Mouse (Mus musculus): ENCODE measurements at regions not wholly inside any gene's neighbourhood (a gene's known extent, or its start where the extent isn't known, plus 50 kb on each side); places are given as distances from the start of the nearest gene placed in this dataset.
"Not testable (repeated sequence)": the region's sequence is repeated elsewhere in the genome, so short reads cannot be mapped to it uniquely, and the experiment has no call there.

DNA sequence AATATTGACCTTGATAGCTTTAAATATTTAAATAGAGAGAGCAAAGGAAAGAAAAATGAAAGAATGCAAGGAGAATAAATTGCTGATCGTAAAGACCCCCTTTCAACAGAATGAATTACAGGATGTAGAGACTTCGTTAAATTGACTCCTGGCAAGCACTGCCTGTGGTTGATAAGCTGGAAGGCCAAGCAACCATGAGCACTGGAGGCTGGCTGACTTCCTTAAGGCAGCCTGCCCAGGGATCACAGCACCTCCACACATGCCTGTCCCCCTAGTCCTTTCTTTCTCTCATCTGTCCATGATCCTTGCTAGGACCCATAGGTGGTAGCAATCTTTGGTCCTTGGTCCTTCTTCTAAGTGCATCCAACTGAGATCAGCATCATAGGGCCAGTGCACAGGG is 152.0 kb upstream of the Arglu1 start:
- no peak for DNase-seq (ENCODE audit: low read depth, low spot score)

DNA sequence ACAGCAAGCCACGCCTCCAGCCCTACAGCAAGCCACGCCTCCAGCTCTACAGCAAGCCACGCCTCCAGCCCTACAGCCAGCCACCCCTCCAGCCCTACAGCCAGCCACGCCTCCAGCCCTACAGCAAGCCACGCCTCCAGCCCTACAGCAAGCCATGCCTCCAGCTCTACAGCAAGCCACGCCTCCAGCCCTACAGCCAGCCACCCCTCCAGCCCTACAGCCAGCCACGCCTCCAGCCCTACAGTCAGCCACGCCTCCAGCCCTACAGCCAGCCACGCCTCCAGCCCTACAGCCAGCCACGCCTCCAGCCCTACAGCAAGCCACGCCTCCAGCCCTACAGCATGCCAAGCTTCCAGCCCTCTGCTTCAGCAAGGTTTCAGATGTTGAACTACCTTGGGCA is 145.8 kb upstream of the Arglu1 start:
- not testable (repeated sequence) for DNase-seq (ENCODE audit: low read depth, low spot score)

- DNase-seq (ENCODE audit: low read depth, low spot score), result no peak
Measured at GRCm38 (mm10) chr8:8831306-8831705, 141.0 kb upstream of the Arglu1 start.

DNA sequence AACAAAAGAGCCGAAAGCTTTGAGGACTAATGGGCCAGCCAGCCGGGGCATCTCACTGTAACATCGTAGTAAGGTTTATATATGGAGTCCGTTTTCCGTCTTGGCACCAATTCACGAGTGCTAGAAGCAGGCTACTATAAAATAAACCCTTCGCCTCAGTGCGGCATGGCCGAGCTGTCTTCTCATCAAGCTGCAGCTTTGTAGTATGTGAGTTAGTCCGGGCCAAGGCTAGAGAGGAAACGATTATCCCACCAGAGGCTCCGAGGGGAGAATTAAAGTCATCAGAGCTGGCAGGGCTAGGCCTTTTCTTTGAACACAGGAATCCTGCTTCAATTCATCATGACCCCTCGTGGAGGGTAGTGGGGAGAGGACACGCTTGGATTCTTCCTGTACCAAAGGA is 138.9 kb upstream of the Arglu1 start:
- no peak for DNase-seq (ENCODE audit: low read depth, low spot score)

DNA sequence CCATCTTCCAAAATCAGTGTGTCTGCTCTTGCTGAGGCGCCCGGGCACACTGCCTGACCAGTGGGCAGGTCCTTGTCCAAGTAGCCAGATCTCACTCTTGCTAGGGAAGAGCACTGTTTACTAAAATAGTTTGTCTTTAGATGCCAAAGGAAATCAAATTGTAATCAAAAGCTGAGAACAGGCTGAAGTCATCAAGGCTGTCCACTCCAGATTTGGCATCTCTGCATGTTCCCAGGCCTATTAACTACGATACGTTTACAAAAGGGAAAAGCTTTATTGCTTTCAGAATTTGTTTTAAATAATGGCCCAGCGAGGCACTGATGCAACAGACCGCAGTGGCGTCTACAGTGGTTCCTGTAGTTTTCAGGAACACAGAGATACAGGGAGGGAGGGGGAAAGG is 137.2 kb upstream of the Arglu1 start:
- no peak for DNase-seq (ENCODE audit: low read depth, low spot score)

DNA sequence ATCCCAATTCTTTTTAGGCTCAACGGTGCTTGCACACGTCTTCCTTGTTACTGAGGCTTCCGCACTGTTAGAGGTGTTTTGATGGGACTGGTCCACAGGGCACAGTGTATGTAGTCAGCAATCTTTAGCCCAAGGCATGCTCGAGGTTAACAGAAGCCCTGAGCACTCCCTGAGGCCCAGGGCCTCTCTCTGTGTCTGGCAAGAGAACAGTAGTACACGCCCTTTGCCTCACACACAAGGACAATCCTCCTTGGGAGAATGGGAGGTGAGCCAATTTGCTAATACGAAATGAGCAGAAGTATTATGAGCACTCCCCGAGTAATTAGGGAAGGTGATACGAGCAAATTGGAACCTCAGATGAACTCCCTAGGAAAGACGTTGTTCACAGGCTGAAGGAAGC is 136.5 kb upstream of the Arglu1 start:
- DNase-seq (ENCODE audit: low read depth, low spot score), result no peak

DNA sequence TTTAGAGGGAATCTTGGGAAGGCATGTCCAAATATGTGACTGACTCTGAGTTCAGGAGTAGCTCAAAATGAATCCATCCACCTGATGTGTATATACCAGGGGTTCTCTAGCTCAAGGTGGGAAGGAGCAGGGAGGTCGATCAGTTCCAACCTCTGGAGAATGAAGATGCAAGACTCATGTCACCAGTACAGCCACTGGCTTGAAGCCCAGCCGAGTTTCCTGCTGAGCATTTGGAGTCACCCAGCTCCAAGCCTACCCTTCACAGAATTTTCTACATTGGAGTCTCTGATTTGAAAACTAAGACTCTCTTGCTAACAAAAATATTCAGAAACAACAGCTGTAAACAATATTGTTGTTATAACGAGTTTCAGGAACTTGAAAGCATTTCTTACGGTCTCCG is 134.6 kb upstream of the Arglu1 start:
- DNase-seq (ENCODE audit: low read depth, low spot score), result no peak

DNA sequence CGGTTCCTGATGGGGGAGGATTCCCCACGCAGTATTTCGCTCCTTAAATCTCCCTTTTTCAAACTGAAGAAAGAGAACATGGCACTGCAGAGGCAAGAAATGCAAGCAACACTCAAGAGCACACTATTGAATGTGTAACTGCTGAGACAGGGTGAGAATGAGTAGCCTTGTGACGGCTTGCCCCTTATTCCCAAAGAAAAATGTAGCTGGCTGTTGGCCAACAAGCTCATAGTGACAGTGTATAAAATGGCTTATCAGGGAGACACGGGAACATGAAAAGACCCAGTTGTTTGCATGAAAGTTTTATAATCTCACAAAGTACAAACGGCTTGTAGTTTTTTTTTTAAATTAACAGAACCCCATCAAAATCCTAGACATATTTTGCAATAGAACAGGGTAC is 130.8 kb upstream of the Arglu1 start:
- DNase-seq (ENCODE audit: low read depth, low spot score), result no peak

- DNase-seq (ENCODE audit: low read depth, low spot score), result no peak
Measured at GRCm38 (mm10) chr8:8820614-8821013, 130.3 kb upstream of the Arglu1 start.

DNA sequence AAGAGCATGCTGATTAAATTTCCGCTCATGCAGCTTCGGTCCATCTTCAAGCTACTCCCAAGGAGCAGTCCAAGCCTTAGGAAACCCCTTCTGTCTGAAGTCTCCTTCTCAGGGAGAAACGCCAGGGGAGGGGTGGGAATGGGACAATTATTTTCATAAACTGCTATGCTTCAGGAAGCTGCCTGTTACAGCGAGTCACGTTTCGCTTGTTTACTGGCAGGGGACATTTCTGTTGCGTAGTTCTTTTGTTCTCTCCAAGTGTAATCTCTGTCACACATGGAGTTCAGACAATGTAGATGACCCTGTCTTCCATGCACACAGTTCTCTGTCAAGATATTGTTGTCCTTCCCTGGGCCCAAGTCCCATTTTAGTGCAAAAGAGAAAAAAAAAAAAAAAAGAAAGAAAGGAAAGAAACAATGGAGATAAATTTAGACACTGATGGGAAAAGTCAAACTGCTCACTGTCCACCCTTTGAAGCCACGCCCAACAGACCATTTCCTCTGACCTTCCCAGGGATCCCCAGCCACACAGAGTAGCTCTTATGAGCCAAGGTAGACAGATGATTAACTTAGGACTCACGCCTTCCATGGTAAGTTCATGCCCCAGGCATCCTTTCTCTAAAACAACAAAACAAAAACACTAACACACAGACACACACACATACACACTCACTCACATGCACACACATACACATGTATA is 129.1 kb upstream of the Arglu1 start:
- DNase-seq (ENCODE audit: low read depth, low spot score), result no peak

DNA sequence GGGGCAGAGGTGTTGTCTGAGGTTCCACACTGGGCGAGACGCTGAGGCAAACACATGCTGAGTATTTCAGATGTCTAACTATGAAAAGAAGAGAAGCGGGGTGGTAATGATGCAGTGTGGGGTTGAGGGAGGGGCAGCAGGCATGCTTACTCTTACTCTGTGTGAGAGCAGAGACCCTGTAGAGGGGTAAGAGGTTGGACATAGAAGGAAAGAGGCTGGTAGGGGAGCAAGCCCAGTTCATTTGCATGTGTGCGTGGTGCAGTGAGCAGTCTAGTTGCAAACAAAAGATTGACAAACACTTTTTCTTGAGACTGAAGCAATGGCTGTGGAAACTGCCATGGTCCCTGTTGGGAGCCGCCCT is 122.5 kb upstream of the Arglu1 start:
- no peak for DNase-seq (ENCODE audit: low read depth, low spot score)

- DNase-seq (ENCODE audit: low read depth, low spot score), result no peak
Measured at GRCm38 (mm10) chr8:8812051-8812806, 121.9 kb upstream of the Arglu1 start.

- no peak for DNase-seq (ENCODE audit: low read depth, low spot score)
Measured at GRCm38 (mm10) chr8:8810928-8811327, 120.6 kb upstream of the Arglu1 start.

DNA sequence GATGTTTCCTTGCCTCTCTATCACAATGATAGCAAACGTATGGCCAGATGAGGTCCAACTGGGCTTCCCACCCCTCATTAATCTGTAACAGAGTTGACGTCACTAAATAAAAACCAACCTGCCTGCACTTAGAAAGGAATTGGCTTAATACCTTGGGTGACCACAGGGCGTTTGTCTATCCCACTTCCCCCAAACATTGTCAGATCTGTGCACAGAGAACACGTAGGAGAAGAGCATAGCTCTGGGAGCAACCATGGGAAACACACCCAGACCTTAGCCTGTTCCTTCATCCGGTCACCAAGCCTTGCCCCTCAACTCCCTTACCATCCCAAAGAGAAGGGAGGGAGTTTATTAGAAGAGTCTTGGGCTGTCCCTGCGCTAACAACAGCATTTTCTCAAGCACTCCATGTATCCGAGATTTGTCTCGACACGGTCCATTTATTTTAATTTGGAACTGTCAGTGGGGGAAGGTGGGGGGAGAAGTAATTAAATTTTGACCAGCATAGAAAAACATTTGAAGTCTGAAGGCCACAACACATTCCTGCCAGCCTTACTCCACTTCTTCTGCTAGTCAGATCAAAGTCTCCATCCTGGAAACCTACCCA is 119.6 kb upstream of the Arglu1 start:
- DNase-seq (ENCODE audit: low read depth, low spot score), result no peak

- no peak for DNase-seq (ENCODE audit: low read depth, low spot score)
Measured at GRCm38 (mm10) chr8:8809349-8809748, 119.0 kb upstream of the Arglu1 start.

DNA sequence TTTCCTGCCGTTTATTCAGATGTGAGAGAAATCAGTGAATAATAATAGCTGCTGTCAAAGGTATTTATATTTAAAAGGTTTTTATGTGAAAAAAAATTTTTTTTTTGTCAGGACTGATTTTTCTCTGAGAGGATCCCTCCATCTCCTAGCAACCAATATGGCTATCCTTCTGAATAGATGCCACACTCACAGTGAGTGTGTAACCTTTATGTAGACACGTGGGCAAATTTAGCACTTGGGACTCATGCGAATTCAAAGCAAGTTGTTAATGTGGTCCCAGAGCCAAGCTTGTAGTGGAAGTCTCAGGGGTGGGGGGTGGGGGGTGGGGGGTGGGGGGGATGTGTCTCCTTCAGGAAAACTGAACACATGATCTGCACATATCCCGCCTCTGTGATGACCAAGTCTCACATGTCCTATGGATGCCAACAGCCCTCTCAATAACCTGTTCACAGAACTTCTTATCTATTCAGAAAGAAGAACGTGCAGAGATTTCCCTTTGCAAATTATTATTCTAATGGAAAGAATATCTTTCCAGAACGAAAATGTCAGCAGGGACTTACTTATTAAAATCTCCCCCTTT is 112.5 kb upstream of the Arglu1 start:
- DNase-seq (ENCODE audit: low read depth, low spot score), result peak; percentile 43

DNA sequence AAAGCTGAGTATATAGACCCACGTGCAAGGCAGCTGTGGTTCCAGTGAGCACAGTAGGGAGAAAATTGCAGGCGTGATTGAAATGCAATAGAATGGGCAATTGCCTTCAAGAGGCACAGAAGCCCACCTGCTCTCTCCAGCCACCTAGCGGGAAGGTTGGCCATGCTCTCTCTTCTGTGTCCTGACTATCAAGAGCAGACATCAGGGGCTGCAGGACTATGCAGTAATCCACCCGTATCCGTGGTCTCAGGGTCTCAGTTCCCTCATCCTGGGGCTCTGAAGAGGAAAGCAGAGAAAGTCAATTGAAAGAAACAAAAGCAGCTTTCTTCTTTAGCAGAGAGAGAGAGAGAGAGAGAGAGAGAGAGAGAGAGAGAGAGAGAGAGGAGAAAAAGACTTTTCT is 112.0 kb upstream of the Arglu1 start:
- DNase-seq (ENCODE audit: low read depth, low spot score), result no peak

GRCm38 (mm10) chr8:8801578-8801977 is 111.3 kb upstream of the Arglu1 start:
- no peak for DNase-seq (ENCODE audit: low read depth, low spot score)

DNA sequence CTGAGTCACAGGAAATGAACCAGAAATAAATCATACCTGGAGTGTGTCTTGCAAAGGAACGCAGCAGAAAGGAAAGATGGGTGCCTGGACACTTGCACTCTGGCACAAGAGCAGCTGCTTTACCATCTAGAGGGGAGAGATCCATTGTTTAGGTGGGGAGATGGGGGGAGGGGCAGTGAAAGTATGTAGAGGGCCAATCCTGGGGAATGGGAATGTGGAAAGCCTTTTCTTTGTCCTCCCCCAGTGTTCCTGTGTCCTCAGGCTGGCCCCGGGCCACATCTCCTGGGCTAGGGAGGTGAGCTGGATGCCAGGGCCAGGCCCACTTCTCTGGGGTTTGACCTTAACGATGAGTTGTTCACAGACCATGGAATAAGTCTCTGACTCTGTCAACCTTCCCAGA is 107.2 kb upstream of the Arglu1 start:
- no peak for DNase-seq (ENCODE audit: low read depth, low spot score)

DNA sequence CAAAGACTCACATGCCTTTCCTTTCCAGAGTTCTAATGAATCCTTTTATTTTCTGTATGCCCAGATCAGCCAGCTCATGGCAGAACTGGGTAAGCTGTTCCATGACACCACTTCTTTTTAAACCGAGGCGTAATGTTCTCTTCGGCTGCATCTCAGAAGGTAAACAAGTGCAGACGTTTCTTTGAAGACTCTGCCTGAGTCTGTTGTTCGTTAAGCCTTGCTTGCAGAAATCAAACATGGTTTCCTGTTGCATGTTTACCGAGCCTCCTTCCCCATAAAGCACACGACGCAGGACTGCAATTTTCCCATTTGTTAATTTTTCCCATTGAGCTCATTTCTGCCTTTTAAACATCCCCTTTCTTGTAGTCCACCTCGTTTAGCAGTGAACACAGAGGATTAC is 106.6 kb upstream of the Arglu1 start:
- DNase-seq (ENCODE audit: low read depth, low spot score), result no peak

- no peak for DNase-seq (ENCODE audit: low read depth, low spot score)
Measured at GRCm38 (mm10) chr8:8794711-8795110, 104.4 kb upstream of the Arglu1 start.

GRCm38 (mm10) chr8:8779931-8780330 is 89.6 kb upstream of the Arglu1 start:
- DNase-seq (ENCODE audit: low read depth, low spot score), result no peak
